Mouse (Mus musculus) c-Kit-positive CD71-positive TER-119-negative erythroid progenitor cells, embryonic 14.5 days (primary cell): Measurements from ENCODE around the gene Dkkl1.

Experiments
- DNase-seq: peaks from one replicate; pipeline ENCODE4 v3.0.0-alpha.2; 2013; ENCODE audit warnings: low read depth

Gene Dkkl1

GRCm38 (mm10) chr7:45229459-45230203 is 17.7 kb upstream of the Dkkl1 start:
- DNase-seq: no peak

- no peak for DNase-seq
Measured at GRCm38 (mm10) chr7:45229046-45229445, 17.1 kb upstream of the Dkkl1 start.

- DNase-seq: no peak
Measured at GRCm38 (mm10) chr7:45228548-45228947, 16.6 kb upstream of the Dkkl1 start.

- DNase-seq: no peak
Measured at GRCm38 (mm10) chr7:45226421-45226820, 14.5 kb upstream of the Dkkl1 start.

- DNase-seq: no peak
Measured at GRCm38 (mm10) chr7:45224826-45225225, 12.9 kb upstream of the Dkkl1 start.

- no peak for DNase-seq
Measured at GRCm38 (mm10) chr7:45221680-45222079, 9.7 kb upstream of the Dkkl1 start.

GRCm38 (mm10) chr7:45216442-45217183 is 4.7 kb upstream of the Dkkl1 start:
- DNase-seq: no peak

- DNase-seq: no peak
Measured at GRCm38 (mm10) chr7:45215673-45216441, 3.9 kb upstream of the Dkkl1 start, which contains the start of gene Tead2. Gene Tead2, plus strand, starts transcription at chr7:45215753.

- DNase-seq: no peak
Measured at GRCm38 (mm10) chr7:45213708-45214107, 1.8 kb upstream of the Dkkl1 start.

- no peak for DNase-seq
Measured at GRCm38 (mm10) chr7:45212356-45212755, 409 bp upstream of the Dkkl1 start.

GRCm38 (mm10) chr7:45211070-45211469 is 877 bp downstream of the Dkkl1 start:
- no peak for DNase-seq

- no peak for DNase-seq
Measured at GRCm38 (mm10) chr7:45208260-45208659, 3.7 kb downstream of the Dkkl1 start.

GRCm38 (mm10) chr7:45204380-45205143 is 7.4 kb downstream of the Dkkl1 start, which contains the start of gene Ccdc155:
Gene Ccdc155, minus strand, starts transcription at chr7:45204892.
- peak; percentile 89 for DNase-seq

- DNase-seq: no peak
Measured at GRCm38 (mm10) chr7:45202654-45203053, 9.3 kb downstream of the Dkkl1 start.

GRCm38 (mm10) chr7:45198961-45199360 is 13.0 kb downstream of the Dkkl1 start:
- DNase-seq: no peak

- no peak for DNase-seq
Measured at GRCm38 (mm10) chr7:45198435-45198834, 13.5 kb downstream of the Dkkl1 start.

GRCm38 (mm10) chr7:45196994-45197393 is 15.0 kb downstream of the Dkkl1 start:
- DNase-seq: no peak

- DNase-seq: no peak
Measured at GRCm38 (mm10) chr7:45196176-45196535, 15.8 kb downstream of the Dkkl1 start.

- no peak for DNase-seq
Measured at GRCm38 (mm10) chr7:45195341-45196175, 16.4 kb downstream of the Dkkl1 start.

- no peak for DNase-seq
Measured at GRCm38 (mm10) chr7:45193871-45194785, 17.8 kb downstream of the Dkkl1 start.
